Mouse (Mus musculus) macrophage (primary cell): ENCODE measurements around the gene Morn1. TPM values are rescaled to one million over a fixed set of nuclear protein-coding genes. Genes with fewer than 3 reads are reported as not detected.

Experiments
- H3K27ac ChIP-seq: fragments of 350-480 bp; formaldehyde crosslinking; 2 replicates; pipeline ENCODE4 v1.9.0; 2021
- H3K36me3 ChIP-seq: fragments of 350-480 bp; formaldehyde crosslinking; 2 replicates; pipeline ENCODE4 v1.9.0; 2021; ENCODE audit errors: inconsistent target
- H3K4me3 ChIP-seq: fragments of 350-480 bp; formaldehyde crosslinking; 2 replicates; pipeline ENCODE4 v1.9.0; 2021; ENCODE audit errors: inconsistent target
- H3K79me2 ChIP-seq: fragments of 350-480 bp; formaldehyde crosslinking; 2 replicates; pipeline ENCODE4 v1.9.0; 2021; ENCODE audit errors: inconsistent target
- WGBS: methylation state at CpG from one replicate; pipeline ENCODE4 v1.1.7; 2026; ENCODE audit warnings: inconsistent platforms; ENCODE audit not compliant: missing documents; 5-methylcytosine and 5-hydroxymethylcytosine counted together
- polyA plus RNA-seq: library from polyadenylated mRNA; stranded (reverse); fragments of 250-400 nt; gene quantifications from 3 replicates; pipeline ENCODE4 v1.2.4, GENCODE M21; 2018; ENCODE audit warnings: inconsistent platforms

The Morn1 gene
- polyA plus RNA-seq, 1 experiment from 2014 or later, result 6.7 TPM

GRCm38 (mm10) chr4:155148453-155148852 is 62.1 kb downstream of the Morn1 start:
- 85% methylated on average over 4 of the region's 4 CpGs for WGBS
- no peaks in the 10 kb centered on the region for H3K36me3 ChIP-seq
- no peak overlapping the region for H3K4me3 ChIP-seq
- no peak overlapping the region for H3K27ac ChIP-seq
- no peaks in the 10 kb centered on the region for H3K79me2 ChIP-seq

- 91% methylated on average over 8 of the region's 8 CpGs for WGBS
- H3K79me2 ChIP-seq, result no peaks in the 10 kb centered on the region
- no peaks in the 10 kb centered on the region; the same call in 1 of the 2 replicates for H3K36me3 ChIP-seq
- H3K4me3 ChIP-seq, result no peak overlapping the region
- no peak overlapping the region for H3K27ac ChIP-seq
These were observed 62.7 kb downstream of the Morn1 start for GRCm38 (mm10) chr4:155148910-155149698.

- Histone ChIP-seq H3K27ac (no peak overlapping the region), H3K4me3 (no peak overlapping the region), H3K79me2 (no peaks in the 10 kb centered on the region), H3K36me3 (peaks cover 5% of the 10 kb centered on the region; the same call in 1 of the 2 replicates)
- WGBS, result 93% methylated on average over 6 of the region's 6 CpGs
These were observed 63.5 kb downstream of the Morn1 start for GRCm38 (mm10) chr4:155149941-155150275.

GRCm38 (mm10) chr4:155150276-155151113 is 64.1 kb downstream of the Morn1 start:
- WGBS, result 11% methylated on average over 60 of the region's 73 CpGs
- H3K4me3 ChIP-seq, result peak overlapping the region; percentile 20
- H3K27ac ChIP-seq, result no peak overlapping the region
- peaks cover 5% of the 10 kb centered on the region; the same call in 1 of the 2 replicates for H3K36me3 ChIP-seq
- H3K79me2 ChIP-seq, result no peaks in the 10 kb centered on the region; the same call in 1 of the 2 replicates

- Histone ChIP-seq H3K36me3 (peaks cover 13% of the 10 kb centered on the region; the same call in 1 of the 2 replicates), H3K4me3 (peak overlapping the region; percentile 20), H3K79me2 (no peaks in the 10 kb centered on the region; the same call in 1 of the 2 replicates), H3K27ac (no peak overlapping the region)
- 34% methylated on average over 12 of the region's 12 CpGs for WGBS
These were observed 64.9 kb downstream of the Morn1 start for GRCm38 (mm10) chr4:155151221-155151788.

- 58% methylated on average over 4 of the region's 4 CpGs for WGBS
- H3K27ac ChIP-seq, result no peak overlapping the region
- H3K36me3 ChIP-seq, result peaks cover 14% of the 10 kb centered on the region; the same call in 1 of the 2 replicates
- H3K4me3 ChIP-seq, result no peak overlapping the region
- H3K79me2 ChIP-seq, result no peaks in the 10 kb centered on the region; the same call in 1 of the 2 replicates
These were observed 65.5 kb downstream of the Morn1 start for GRCm38 (mm10) chr4:155151845-155152244.

- Histone ChIP-seq H3K36me3 (peaks cover 16% of the 10 kb centered on the region; the same call in 1 of the 2 replicates), H3K4me3 (no peak overlapping the region), H3K79me2 (no peaks in the 10 kb centered on the region; the same call in 1 of the 2 replicates), H3K27ac (no peak overlapping the region)
- 83% methylated on average over 4 of the region's 6 CpGs for WGBS
These were observed 66.1 kb downstream of the Morn1 start for GRCm38 (mm10) chr4:155152476-155152875.

GRCm38 (mm10) chr4:155153389-155154072 is 67.2 kb downstream of the Morn1 start:
- Histone ChIP-seq H3K27ac (no peak overlapping the region), H3K4me3 (no peak overlapping the region), H3K36me3 (peaks cover 25% of the 10 kb centered on the region; the same call in 1 of the 2 replicates), H3K79me2 (peaks cover 2% of the 10 kb centered on the region; the same call in 1 of the 2 replicates)
- 86% methylated on average over 3 of the region's 3 CpGs for WGBS

GRCm38 (mm10) chr4:155154986-155155385 is 68.6 kb downstream of the Morn1 start:
- Histone ChIP-seq H3K79me2 (peaks cover 16% of the 10 kb centered on the region), H3K27ac (no peak overlapping the region), H3K4me3 (no peak overlapping the region), H3K36me3 (peaks cover 39% of the 10 kb centered on the region; the same call in 1 of the 2 replicates)
- WGBS, result 81% methylated on average over 11 of the region's 11 CpGs

- Histone ChIP-seq H3K27ac (no peak overlapping the region), H3K4me3 (no peak overlapping the region), H3K36me3 (peaks cover 40% of the 10 kb centered on the region; the same call in 1 of the 2 replicates), H3K79me2 (peaks cover 34% of the 10 kb centered on the region)
- 94% methylated on average over 13 of the region's 17 CpGs for WGBS
These were observed 70.4 kb downstream of the Morn1 start for GRCm38 (mm10) chr4:155156734-155157133.

GRCm38 (mm10) chr4:155157871-155158542 is 71.6 kb downstream of the Morn1 start:
- 96% methylated on average over 27 of the region's 27 CpGs for WGBS
- Histone ChIP-seq H3K79me2 (peaks cover 45% of the 10 kb centered on the region), H3K27ac (no peak overlapping the region), H3K4me3 (no peak overlapping the region), H3K36me3 (peaks cover 40% of the 10 kb centered on the region; the same call in 1 of the 2 replicates)

GRCm38 (mm10) chr4:155158543-155158917 is 72.2 kb downstream of the Morn1 start:
- no peak overlapping the region for H3K27ac ChIP-seq
- no peak overlapping the region for H3K4me3 ChIP-seq
- WGBS, result 96% methylated on average over 8 of the region's 8 CpGs
- peaks cover 50% of the 10 kb centered on the region for H3K79me2 ChIP-seq
- peaks cover 40% of the 10 kb centered on the region; the same call in 1 of the 2 replicates for H3K36me3 ChIP-seq

- Histone ChIP-seq H3K36me3 (peaks cover 22% of the 10 kb centered on the region; the same call in 1 of the 2 replicates), H3K27ac (peak overlapping the region; percentile 60), H3K4me3 (no peak overlapping the region), H3K79me2 (peaks cover 91% of the 10 kb centered on the region)
- 14% methylated on average over 7 of the region's 7 CpGs for WGBS
These were observed 76.3 kb downstream of the Morn1 start for GRCm38 (mm10) chr4:155162433-155163319.
